Mouse (Mus musculus): ENCODE measurements around the gene Tfec. TPM values are rescaled to one million over a fixed set of nuclear protein-coding genes. Genes with fewer than 3 reads are reported as not detected.

Gene Tfec
- polyA plus RNA-seq, 1 experiment from 2014 or later = 0.26 TPM

GRCm38 (mm10) chr6:16870067-16870466, 28.2 kb downstream of the Tfec start:
- no peaks in the 10 kb centered on the region for H3K27me3 ChIP-seq (replicated peaks; ENCODE audit: control insufficient read depth, insufficient read depth, low read length)
- no peak overlapping the region for H3K9ac ChIP-seq (ENCODE audit: low read depth, low read length)
- no peaks in the 10 kb centered on the region for H3K4me1 ChIP-seq (ENCODE audit: control insufficient read depth, insufficient read depth, low read depth, low read length)
- ATAC-seq = no peak
- WGBS = 57% methylated on average over 2 of the region's 2 CpGs
- H3K4me3 ChIP-seq (ENCODE audit: low read length) = no peak overlapping the region
- no peak overlapping the region for H3K4me2 ChIP-seq (ENCODE audit: low read length)
- no peaks in the 10 kb centered on the region for H3K36me3 ChIP-seq (ENCODE audit: control insufficient read depth, insufficient read depth, low read length)
- H3K9me3 ChIP-seq (ENCODE audit: control insufficient read depth, low read length) = no peaks in the 10 kb centered on the region
- no peak overlapping the region for H3K27ac ChIP-seq (ENCODE audit: low read depth, low read length)

GRCm38 (mm10) chr6:16868314-16868713, 29.9 kb downstream of the Tfec start:
- ATAC-seq = no peak
- Histone ChIP-seq H3K9ac (ENCODE audit: low read depth, low read length) (no peak overlapping the region), H3K36me3 (ENCODE audit: control insufficient read depth, insufficient read depth, low read length) (no peaks in the 10 kb centered on the region), H3K4me2 (ENCODE audit: low read length) (no peak overlapping the region), H3K9me3 (ENCODE audit: control insufficient read depth, low read length) (no peaks in the 10 kb centered on the region), H3K27me3 (replicated peaks; ENCODE audit: control insufficient read depth, insufficient read depth, low read length) (no peaks in the 10 kb centered on the region), H3K4me1 (ENCODE audit: control insufficient read depth, insufficient read depth, low read depth, low read length) (no peaks in the 10 kb centered on the region), H3K27ac (ENCODE audit: low read depth, low read length) (no peak overlapping the region), H3K4me3 (ENCODE audit: low read length) (no peak overlapping the region)
- WGBS = 77% methylated on average over 2 of the region's 2 CpGs

- Histone ChIP-seq H3K36me3 (ENCODE audit: control insufficient read depth, insufficient read depth, low read length) (no peaks in the 10 kb centered on the region), H3K9ac (ENCODE audit: low read depth, low read length) (no peak overlapping the region), H3K27ac (ENCODE audit: low read depth, low read length) (no peak overlapping the region), H3K4me3 (ENCODE audit: low read length) (no peak overlapping the region), H3K4me1 (ENCODE audit: control insufficient read depth, insufficient read depth, low read depth, low read length) (no peaks in the 10 kb centered on the region), H3K27me3 (replicated peaks; ENCODE audit: control insufficient read depth, insufficient read depth, low read length) (no peaks in the 10 kb centered on the region), H3K9me3 (ENCODE audit: control insufficient read depth, low read length) (no peaks in the 10 kb centered on the region), H3K4me2 (ENCODE audit: low read length) (no peak overlapping the region)
- WGBS = 95% methylated on average over 6 of the region's 6 CpGs
- no peak for ATAC-seq
These were observed 35.3 kb downstream of the Tfec start for GRCm38 (mm10) chr6:16862753-16863508.

GRCm38 (mm10) chr6:16862050-16862449, 36.2 kb downstream of the Tfec start:
- Histone ChIP-seq H3K4me3 (ENCODE audit: low read length) (no peak overlapping the region), H3K9me3 (ENCODE audit: control insufficient read depth, low read length) (no peaks in the 10 kb centered on the region), H3K27ac (ENCODE audit: low read depth, low read length) (no peak overlapping the region), H3K27me3 (replicated peaks; ENCODE audit: control insufficient read depth, insufficient read depth, low read length) (no peaks in the 10 kb centered on the region), H3K36me3 (ENCODE audit: control insufficient read depth, insufficient read depth, low read length) (no peaks in the 10 kb centered on the region), H3K4me1 (ENCODE audit: control insufficient read depth, insufficient read depth, low read depth, low read length) (no peaks in the 10 kb centered on the region), H3K9ac (ENCODE audit: low read depth, low read length) (no peak overlapping the region), H3K4me2 (ENCODE audit: low read length) (no peak overlapping the region)
- no peak for ATAC-seq
- WGBS = 88% methylated on average over 3 of the region's 3 CpGs

- no peak for ATAC-seq
- H3K4me3 ChIP-seq (ENCODE audit: low read length) = no peak overlapping the region
- H3K9me3 ChIP-seq (ENCODE audit: control insufficient read depth, low read length) = no peaks in the 10 kb centered on the region
- WGBS = 91% methylated on average over 7 of the region's 7 CpGs
- no peaks in the 10 kb centered on the region for H3K4me1 ChIP-seq (ENCODE audit: control insufficient read depth, insufficient read depth, low read depth, low read length)
- H3K27me3 ChIP-seq (replicated peaks; ENCODE audit: control insufficient read depth, insufficient read depth, low read length) = no peaks in the 10 kb centered on the region
- no peaks in the 10 kb centered on the region for H3K36me3 ChIP-seq (ENCODE audit: control insufficient read depth, insufficient read depth, low read length)
- H3K9ac ChIP-seq (ENCODE audit: low read depth, low read length) = no peak overlapping the region
- no peak overlapping the region for H3K4me2 ChIP-seq (ENCODE audit: low read length)
- no peak overlapping the region for H3K27ac ChIP-seq (ENCODE audit: low read depth, low read length)
These were observed 42.2 kb downstream of the Tfec start for GRCm38 (mm10) chr6:16855879-16856545.

GRCm38 (mm10) chr6:16854977-16855376, 43.3 kb downstream of the Tfec start:
- Histone ChIP-seq H3K36me3 (ENCODE audit: control insufficient read depth, insufficient read depth, low read length) (no peaks in the 10 kb centered on the region), H3K9me3 (ENCODE audit: control insufficient read depth, low read length) (no peaks in the 10 kb centered on the region), H3K4me1 (ENCODE audit: control insufficient read depth, insufficient read depth, low read depth, low read length) (no peaks in the 10 kb centered on the region), H3K27ac (ENCODE audit: low read depth, low read length) (no peak overlapping the region), H3K27me3 (replicated peaks; ENCODE audit: control insufficient read depth, insufficient read depth, low read length) (no peaks in the 10 kb centered on the region), H3K4me2 (ENCODE audit: low read length) (no peak overlapping the region), H3K9ac (ENCODE audit: low read depth, low read length) (no peak overlapping the region), H3K4me3 (ENCODE audit: low read length) (no peak overlapping the region)
- WGBS = 85% methylated on average over 9 of the region's 9 CpGs
- ATAC-seq = no peak

- Histone ChIP-seq H3K36me3 (ENCODE audit: control insufficient read depth, insufficient read depth, low read length) (no peaks in the 10 kb centered on the region), H3K27ac (ENCODE audit: low read depth, low read length) (no peak overlapping the region), H3K4me1 (ENCODE audit: control insufficient read depth, insufficient read depth, low read depth, low read length) (no peaks in the 10 kb centered on the region), H3K27me3 (replicated peaks; ENCODE audit: control insufficient read depth, insufficient read depth, low read length) (no peaks in the 10 kb centered on the region), H3K4me2 (ENCODE audit: low read length) (no peak overlapping the region), H3K9me3 (ENCODE audit: control insufficient read depth, low read length) (no peaks in the 10 kb centered on the region), H3K9ac (ENCODE audit: low read depth, low read length) (no peak overlapping the region), H3K4me3 (ENCODE audit: low read length) (no peak overlapping the region)
- 86% methylated on average over 7 of the region's 7 CpGs for WGBS
- no peak for ATAC-seq
These were observed 51.7 kb downstream of the Tfec start for GRCm38 (mm10) chr6:16846521-16846920.

- Histone ChIP-seq H3K4me3 (ENCODE audit: low read length) (no peak overlapping the region), H3K27ac (ENCODE audit: low read depth, low read length) (no peak overlapping the region), H3K36me3 (ENCODE audit: control insufficient read depth, insufficient read depth, low read length) (no peaks in the 10 kb centered on the region), H3K27me3 (replicated peaks; ENCODE audit: control insufficient read depth, insufficient read depth, low read length) (no peaks in the 10 kb centered on the region), H3K4me1 (ENCODE audit: control insufficient read depth, insufficient read depth, low read depth, low read length) (no peaks in the 10 kb centered on the region), H3K9ac (ENCODE audit: low read depth, low read length) (no peak overlapping the region), H3K4me2 (ENCODE audit: low read length) (no peak overlapping the region), H3K9me3 (ENCODE audit: control insufficient read depth, low read length) (no peaks in the 10 kb centered on the region)
- no peak for ATAC-seq
- 78% methylated on average over 1 of the region's 1 CpGs for WGBS
These were observed 62.6 kb downstream of the Tfec start for GRCm38 (mm10) chr6:16835631-16836030.

- H3K4me1 ChIP-seq (ENCODE audit: control insufficient read depth, insufficient read depth, low read depth, low read length) = no peaks in the 10 kb centered on the region
- no peak overlapping the region for H3K4me2 ChIP-seq (ENCODE audit: low read length)
- no peak overlapping the region for H3K9ac ChIP-seq (ENCODE audit: low read depth, low read length)
- H3K4me3 ChIP-seq (ENCODE audit: low read length) = no peak overlapping the region
- H3K27me3 ChIP-seq (replicated peaks; ENCODE audit: control insufficient read depth, insufficient read depth, low read length) = no peaks in the 10 kb centered on the region
- H3K9me3 ChIP-seq (ENCODE audit: control insufficient read depth, low read length) = no peaks in the 10 kb centered on the region
- no peaks in the 10 kb centered on the region for H3K36me3 ChIP-seq (ENCODE audit: control insufficient read depth, insufficient read depth, low read length)
- no peak overlapping the region for H3K27ac ChIP-seq (ENCODE audit: low read depth, low read length)
- 0 out of 2 replicates have a peak, but pooled peaks have one; percentile 45 for ATAC-seq
These were observed 69.9 kb downstream of the Tfec start for GRCm38 (mm10) chr6:16828304-16828703.
